Mouse (Mus musculus) thymus, adult 2 months (tissue): Measurements from ENCODE around the gene Tenm4.

Experiments
- CTCF ChIP-seq: fragments of 200-500 bp; IDR thresholded peaks from 2 replicates; pipeline ENCODE4 v1.5.1; 2012; ENCODE audit warnings: mild to moderate bottlenecking, control low read depth, low read length, moderate library complexity, borderline replicate concordance; ENCODE audit not compliant: control insufficient read depth, poor library complexity, insufficient read depth; ENCODE audit errors: extremely low read depth
- POLR2A ChIP-seq: fragments of 200-500 bp; IDR thresholded peaks from 2 replicates; pipeline ENCODE4 v1.6.1; 2012; ENCODE audit warnings: mild to moderate bottlenecking, low read length, control low read depth, moderate library complexity; ENCODE audit not compliant: control insufficient read depth, poor library complexity, insufficient read depth; ENCODE audit errors: extremely low read depth

DNA sequence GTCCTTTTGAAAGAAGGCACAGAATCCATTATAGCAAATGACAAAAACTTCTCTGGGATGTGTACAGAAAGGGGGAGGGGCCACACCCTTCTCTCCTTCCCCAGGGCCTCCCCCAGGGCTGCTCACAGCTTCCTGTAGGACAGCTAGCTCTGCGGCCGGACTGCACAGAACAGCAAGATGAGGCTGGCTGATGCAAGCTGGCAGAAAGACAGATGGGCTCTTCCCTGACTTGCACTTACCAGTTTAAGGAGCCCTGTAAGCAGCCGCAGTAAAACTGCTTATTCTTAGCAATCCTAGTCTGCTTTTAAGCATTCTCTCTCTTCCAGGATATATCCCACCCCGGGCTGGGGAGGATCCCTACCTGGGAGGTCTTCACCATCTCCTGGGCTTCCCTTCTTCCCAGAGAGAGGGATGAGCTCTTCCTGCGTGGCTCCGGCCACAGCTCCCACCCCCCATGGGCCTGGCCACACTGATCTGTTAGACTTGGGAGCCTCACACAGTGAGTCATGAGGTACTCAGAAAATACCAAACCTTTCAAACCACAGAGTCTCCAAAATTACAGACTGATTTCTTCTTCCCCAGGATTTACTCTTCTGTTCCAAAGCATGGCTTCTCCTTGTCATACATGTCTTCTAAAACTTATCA is 646.1 kb downstream of the Tenm4 start:
- TF ChIP-seq CTCF (no peak), POLR2A (no peak)
